Mouse (Mus musculus) right cerebral cortex, postnatal 14 days (tissue): ENCODE measurements around the gene Tvp23a.
A peak's percentile ranks its signal among the peaks of the same experiment; 100 is the strongest.

Experiments
- DNase-seq: peaks from one replicate; pipeline ENCODE4 v3.0.0; 2022

Gene Tvp23a

GRCm38 (mm10) chr16:10388634-10389365, 58.4 kb downstream of the Tvp23a start:
- DNase-seq, result no peak

DNA sequence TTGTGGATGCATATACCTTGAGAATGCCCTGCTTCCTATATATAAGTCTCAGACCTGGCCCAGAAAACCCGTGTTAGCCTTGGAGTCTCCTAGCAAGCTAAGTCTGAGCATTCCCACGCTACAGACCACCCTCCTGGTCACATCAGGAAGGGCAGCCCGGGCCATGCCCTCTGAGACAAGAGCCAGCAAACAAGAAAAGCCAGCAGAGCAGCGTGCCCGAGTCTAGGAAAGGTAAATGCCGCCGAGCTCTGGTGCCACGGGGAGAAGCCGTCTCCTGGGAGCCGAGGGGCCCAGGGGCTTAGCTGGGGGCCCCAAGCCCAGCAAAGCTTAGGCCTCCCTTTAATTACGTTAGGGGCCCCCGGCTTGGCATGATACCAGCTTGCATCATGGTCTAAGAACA, 61.9 kb downstream of the Tvp23a start:
- no peak for DNase-seq

- no peak for DNase-seq
Observed at GRCm38 (mm10) chr16:10384544-10384943, 62.6 kb downstream of the Tvp23a start.

DNA sequence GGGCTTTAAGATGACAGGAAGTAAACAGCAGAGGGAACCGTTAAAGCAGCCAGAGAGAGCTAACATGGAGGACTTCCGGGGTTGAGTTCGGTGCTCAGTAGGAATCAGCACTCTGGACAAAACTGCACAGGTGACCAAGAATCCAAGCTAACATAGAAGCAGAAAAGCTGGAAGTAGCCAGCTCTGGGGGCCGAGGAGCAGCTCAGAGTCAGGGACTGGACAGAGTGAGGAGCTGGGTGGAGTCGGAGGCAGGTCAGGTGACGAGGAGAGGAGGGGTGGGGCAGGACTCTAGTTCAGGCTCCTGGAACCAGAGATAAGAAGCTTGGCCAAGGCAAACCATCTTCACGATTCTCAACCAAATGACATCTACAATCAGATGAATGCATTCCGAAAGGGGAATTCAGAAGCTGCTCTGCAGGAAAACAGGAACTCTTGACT, 63.1 kb downstream of the Tvp23a start:
- no peak for DNase-seq

DNA sequence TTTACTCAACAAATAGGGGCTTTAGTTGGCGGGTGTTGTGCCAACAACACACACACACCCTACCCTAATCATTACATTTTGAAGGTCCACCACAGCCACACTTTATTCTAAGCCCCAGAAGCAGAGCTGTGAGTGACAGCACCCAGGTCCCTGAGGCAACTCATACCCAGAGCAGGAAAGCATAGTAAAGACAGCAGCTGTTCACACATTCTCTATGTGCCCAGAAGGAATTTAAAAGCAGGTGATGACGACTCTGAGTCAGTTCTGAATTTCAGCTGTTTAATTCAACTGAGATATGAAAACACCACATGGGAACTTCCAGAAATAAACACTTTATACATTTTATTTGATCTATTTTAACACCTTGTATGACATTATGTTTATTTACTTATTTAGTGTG, 67.6 kb downstream of the Tvp23a start:
- DNase-seq, result no peak

DNA sequence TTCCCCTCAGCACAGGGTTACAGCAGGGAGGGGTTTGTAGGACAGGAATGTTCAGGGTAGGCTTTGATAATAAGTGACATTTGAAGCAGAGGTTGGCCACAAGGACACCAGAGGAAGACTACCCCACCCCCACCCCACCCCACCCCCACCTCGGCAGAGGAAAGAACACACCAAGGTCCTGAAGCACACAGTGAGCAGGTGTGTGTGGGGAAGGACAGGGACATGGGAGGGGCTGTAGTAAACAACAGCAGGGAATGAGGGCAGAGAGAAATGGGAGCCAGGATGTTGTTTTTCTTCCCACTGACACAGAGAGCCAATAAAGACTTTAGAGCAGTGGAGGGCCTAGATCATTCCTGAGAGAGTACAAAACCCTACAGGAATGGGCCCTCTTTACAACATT, 69.9 kb downstream of the Tvp23a start:
- no peak for DNase-seq

DNA sequence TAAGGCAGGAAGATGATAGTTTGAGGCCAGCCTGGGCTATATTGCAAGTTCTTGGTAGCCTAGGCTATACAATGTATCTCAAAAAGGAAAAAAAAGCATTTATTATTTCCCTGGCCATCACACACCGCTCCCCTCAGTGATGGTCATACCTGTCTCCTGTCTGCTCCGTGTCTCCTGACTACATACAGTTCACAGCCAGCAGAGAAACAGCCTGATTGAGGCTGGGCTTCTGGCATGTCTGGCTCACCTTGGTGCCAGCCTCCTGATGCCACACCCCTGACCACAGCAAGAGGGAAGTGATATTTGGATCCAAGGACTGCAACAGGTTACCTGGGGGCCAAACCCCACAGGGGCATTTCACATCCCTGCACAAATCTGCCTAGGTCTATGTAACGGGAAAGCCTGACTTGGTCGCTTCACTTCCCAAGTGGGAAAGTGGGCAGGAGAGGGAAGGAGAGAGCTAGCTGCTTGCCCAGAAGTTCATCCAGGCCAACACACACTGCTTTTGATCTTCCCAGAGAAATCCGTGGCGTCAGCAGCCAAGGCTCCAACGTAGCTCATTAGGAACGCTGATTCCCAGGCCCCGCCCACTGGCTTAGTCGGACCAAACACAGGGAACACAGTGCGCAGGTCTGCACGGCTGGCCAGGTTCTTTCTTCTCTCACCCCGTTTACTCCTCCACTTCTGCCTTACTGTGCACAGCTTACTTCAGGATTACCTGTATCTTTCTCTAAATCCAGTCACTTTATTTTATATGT, 72.7 kb downstream of the Tvp23a start:
- peak; percentile 41 for DNase-seq

DNA sequence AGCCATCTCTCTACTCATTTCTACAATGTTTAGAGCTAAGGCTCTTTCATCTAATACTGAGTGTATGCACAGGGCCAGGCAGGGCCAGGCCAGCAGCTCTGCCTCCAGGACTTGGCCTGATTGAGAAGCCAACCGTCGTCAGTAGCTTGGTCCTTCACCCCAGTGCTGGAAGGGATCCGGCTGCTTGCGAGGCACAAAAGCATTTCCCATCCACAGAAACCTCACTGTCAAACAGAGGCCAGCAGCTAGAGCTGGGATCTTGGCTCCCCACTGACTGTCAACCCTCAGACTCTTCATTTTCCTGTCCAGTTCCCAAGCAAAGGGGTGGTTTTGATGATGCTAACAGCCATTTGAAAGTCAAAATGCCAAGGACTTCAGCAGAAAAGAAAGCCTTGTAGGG, 74.8 kb downstream of the Tvp23a start:
- DNase-seq, result no peak
